Mouse (Mus musculus): ENCODE measurements around the gene Cdk2.

- TF ChIP-seq EP300 (IDR thresholded peaks at IDR 0.05) (no peak), CTCF (IDR thresholded peaks at IDR 0.05) (no peak)
Observed at GRCm38 (mm10) chr10:128671148-128671547, 33.7 kb downstream of the Cdk2 start.

All from lung, postnatal 0 days (tissue).